Mouse (Mus musculus) heart, embryonic 16.5 days (tissue): Measurements from ENCODE around the gene Adra2a. TPM values are rescaled to one million over a fixed set of nuclear protein-coding genes. Genes with fewer than 3 reads are reported as not detected.

Experiments
- ATAC-seq: fragments of 200-750 bp; cut with Nextera tagmentation; replicated peaks from 2 replicates; pipeline ENCODE4 v1.8.0; 2017; ENCODE audit warnings: moderate number of reproducible peaks; ENCODE audit not compliant: insufficient read depth, low FRiP score; ENCODE audit errors: extremely low read depth
- H3K27ac ChIP-seq: fragments of 300-500 bp; sonication (generic); 2 replicates; pipeline ENCODE4 v1.5.1; 2014; ENCODE audit warnings: mild to moderate bottlenecking, low read length, control low read depth, moderate library complexity
- H3K27me3 ChIP-seq: fragments of 300-500 bp; sonication (generic); 2 replicates; pipeline ENCODE4 v1.6.1; 2014; ENCODE audit warnings: low read length, mixed read lengths; ENCODE audit not compliant: control insufficient read depth, insufficient read depth
- H3K36me3 ChIP-seq: fragments of 300-500 bp; sonication (generic); 2 replicates; pipeline ENCODE4 v1.6.1; 2014; ENCODE audit not compliant: control insufficient read depth, insufficient read depth
- H3K4me1 ChIP-seq: fragments of 300-500 bp; sonication (generic); 2 replicates; pipeline ENCODE4 v1.6.1; 2014; ENCODE audit warnings: low read length, mixed read lengths; ENCODE audit not compliant: control insufficient read depth, insufficient read depth
- H3K4me2 ChIP-seq: fragments of 300-500 bp; sonication (generic); 2 replicates; pipeline ENCODE4 v1.6.1; 2014; ENCODE audit warnings: low read depth, mild to moderate bottlenecking, control low read depth, low read length
- H3K4me3 ChIP-seq: fragments of 300-500 bp; sonication (generic); 2 replicates; pipeline ENCODE4 v1.5.1; 2014; ENCODE audit warnings: mild to moderate bottlenecking, control low read depth, low read length
- H3K9ac ChIP-seq: fragments of 300-500 bp; sonication (generic); 2 replicates; pipeline ENCODE4 v1.6.1; 2014; ENCODE audit warnings: low read length, control low read depth
- H3K9me3 ChIP-seq: fragments of 300-500 bp; sonication (generic); replicated peaks from 2 replicates; pipeline ENCODE4 v1.6.1; 2016; ENCODE audit warnings: low read length; ENCODE audit not compliant: control insufficient read depth
- WGBS: fragments of 180-500 bp; shearing (Covaris S2); extraction: QIAGEN DNeasy Blood & Tissue Kit; methylation state at CpG from one replicate; pipeline ENCODE4 v1.1.7; 2014; 5-methylcytosine and 5-hydroxymethylcytosine counted together
- polyA plus RNA-seq: library from polyadenylated mRNA; unstranded; fragments of >200 nt; fragmentation: Nextera tagmentation; extraction: Ambion mirVana; gene quantifications from 2 replicates; pipeline ENCODE4 v1.2.1, GENCODE M21; 2015

Gene Adra2a
- polyA plus RNA-seq, 1 experiment from 2014 or later, result 0.11 TPM

GRCm38 (mm10) chr19:54098367-54098766, 54.4 kb downstream of the Adra2a start:
- no peak overlapping the region for H3K4me2 ChIP-seq
- no peak overlapping the region for H3K9ac ChIP-seq
- no peak for ATAC-seq
- H3K27ac ChIP-seq, result no peak overlapping the region
- no peaks in the 10 kb centered on the region for H3K36me3 ChIP-seq
- H3K27me3 ChIP-seq, result no peaks in the 10 kb centered on the region
- 0 out of 2 replicates have a peak, but pooled peaks cover 6% of the 10 kb centered on the region for H3K4me1 ChIP-seq
- H3K4me3 ChIP-seq, result no peak overlapping the region
- H3K9me3 ChIP-seq, result no peaks in the 10 kb centered on the region; the same call in 1 of the 2 replicates
- 79% methylated on average over 3 of the region's 3 CpGs for WGBS

Other genes with a start within 250 kb of the Adra2a start
- 32.0 and 37.9 TPM in 2 replicates for gene Pdcd4, start 151.9 kb upstream of the Adra2a start, polyA plus RNA-seq
- 32.0 and 36.0 TPM in 2 replicates for gene Shoc2, start 99.8 kb upstream of the Adra2a start, polyA plus RNA-seq
- gene Bbip1, start 99.5 kb upstream of the Adra2a start, polyA plus RNA-seq, result 57.6 and 73.1 TPM in 2 replicates